Mouse (Mus musculus): Measurements from ENCODE around the gene Cnnm4. TPM values are rescaled to one million over a fixed set of nuclear protein-coding genes. Genes with fewer than 3 reads are reported as not detected.

Cnnm4 gene
- total RNA-seq, 2 experiments from 2014 or later = 3.5 to 4.1 TPM

GRCm38 (mm10) chr1:36512089-36512965 lies 40.9 kb downstream of the Cnnm4 start:
- DNase-seq = peak; percentile 63
- intact Hi-C loops (cut with DNase I) = no loop called here

- intact Hi-C loops (cut with DNase I) = no loop called here
These were observed 41.5 kb downstream of the Cnnm4 start for GRCm38 (mm10) chr1:36512966-36513280.

GRCm38 (mm10) chr1:36513310-36513709 lies 41.9 kb downstream of the Cnnm4 start:
- DNase-seq = peak in 1 of 2 experiments; percentile 19
- intact Hi-C loops (cut with DNase I) = no loop called here

More at GRCm38 (mm10) chr1:36512966-36513280, 41.5 kb downstream of the Cnnm4 start:
- no peak for DNase-seq

GRCm38 (mm10) chr1:36513718-36514117 lies 42.3 kb downstream of the Cnnm4 start:
- DNase-seq = peak; percentile 39 to 59
- intact Hi-C loops (cut with DNase I) = no loop called here

GRCm38 (mm10) chr1:36518259-36518658 lies 46.8 kb downstream of the Cnnm4 start:
- no peak for DNase-seq
- intact Hi-C loops (cut with DNase I) = no loop called here

DNA sequence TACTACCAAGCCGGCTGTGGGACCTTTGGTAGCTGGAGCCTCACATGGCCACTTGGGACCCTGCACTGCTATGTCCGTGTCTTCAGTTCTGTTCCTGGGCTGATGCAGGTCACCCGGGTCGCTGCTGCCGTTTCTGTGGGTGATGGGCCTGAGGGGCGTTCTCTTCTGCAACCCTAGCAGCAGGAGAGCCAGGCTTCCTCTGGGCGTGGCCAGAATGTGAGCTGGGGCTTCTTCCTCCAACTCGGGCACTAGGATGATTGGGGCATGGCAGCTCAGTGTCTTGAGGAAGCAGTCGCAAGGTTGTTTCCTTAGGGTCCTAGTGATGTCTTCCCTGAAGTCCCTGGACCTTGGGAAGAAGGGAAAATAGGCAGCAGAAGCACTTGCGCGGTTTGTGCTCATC lies 48.2 kb downstream of the Cnnm4 start:
- intact Hi-C loops (cut with DNase I) = no loop called here
- no peak for DNase-seq

GRCm38 (mm10) chr1:36522210-36522609 lies 50.8 kb downstream of the Cnnm4 start:
- DNase-seq = no peak
- intact Hi-C loops (cut with DNase I) = no loop called here

GRCm38 (mm10) chr1:36523332-36524013 lies 52.1 kb downstream of the Cnnm4 start:
- intact Hi-C loops (cut with DNase I) = no loop called here
- peak in 1 of 2 experiments; percentile 46 for DNase-seq

DNA sequence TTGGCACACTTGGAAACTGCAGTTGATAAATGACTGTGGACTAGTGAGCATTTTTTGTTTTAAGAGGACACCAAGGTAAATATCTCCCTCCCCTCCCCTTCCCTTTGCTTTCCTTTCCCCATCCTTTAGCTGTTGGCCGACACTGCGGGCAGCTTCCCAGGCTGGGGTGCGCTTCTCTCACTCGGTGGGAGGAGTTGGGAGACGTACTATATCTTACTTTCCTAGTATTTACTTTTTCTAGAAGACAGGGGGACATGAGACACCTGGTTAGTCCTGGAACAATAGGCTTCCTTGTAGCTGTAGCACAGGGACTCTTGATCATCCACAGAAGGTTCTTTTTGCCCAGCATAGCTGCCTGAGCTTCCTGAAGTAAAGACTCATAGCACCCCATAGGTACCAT lies 52.6 kb downstream of the Cnnm4 start:
- intact Hi-C loops (cut with DNase I) = no loop called here
- no peak for DNase-seq

GRCm38 (mm10) chr1:36525774-36526173 lies 54.4 kb downstream of the Cnnm4 start:
- intact Hi-C loops (cut with DNase I) = no loop called here

GRCm38 (mm10) chr1:36526903-36527302 lies 55.5 kb downstream of the Cnnm4 start:
- intact Hi-C loops (cut with DNase I) = no loop called here
- no peak for DNase-seq

More at GRCm38 (mm10) chr1:36525774-36526173, 54.4 kb downstream of the Cnnm4 start:
- DNase-seq = no peak

GRCm38 (mm10) chr1:36528351-36528750 lies 56.9 kb downstream of the Cnnm4 start:
- intact Hi-C loops (cut with DNase I) = no loop called here
- DNase-seq = peak in 1 of 2 experiments; percentile 51

DNA sequence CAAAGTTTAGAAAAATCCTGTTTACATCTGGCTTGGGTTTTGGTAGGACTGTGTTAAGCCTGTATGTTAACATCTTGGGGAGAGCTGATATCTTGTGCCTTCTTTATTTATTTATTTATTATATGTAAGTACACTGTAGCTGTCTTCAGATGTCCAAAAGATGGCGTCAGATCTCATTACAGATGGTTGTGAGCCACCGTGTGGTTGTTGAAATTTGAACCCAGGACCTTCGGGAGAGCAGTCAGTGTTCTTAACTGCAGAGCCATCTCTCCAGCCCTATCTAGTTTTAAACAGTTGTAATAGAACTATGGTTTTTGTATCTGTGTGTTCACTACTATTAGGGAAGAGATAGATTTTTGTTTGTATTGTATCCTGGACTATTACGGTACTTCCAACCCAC lies 57.9 kb downstream of the Cnnm4 start:
- no peak for DNase-seq
- intact Hi-C loops (cut with DNase I) = no loop called here

DNA sequence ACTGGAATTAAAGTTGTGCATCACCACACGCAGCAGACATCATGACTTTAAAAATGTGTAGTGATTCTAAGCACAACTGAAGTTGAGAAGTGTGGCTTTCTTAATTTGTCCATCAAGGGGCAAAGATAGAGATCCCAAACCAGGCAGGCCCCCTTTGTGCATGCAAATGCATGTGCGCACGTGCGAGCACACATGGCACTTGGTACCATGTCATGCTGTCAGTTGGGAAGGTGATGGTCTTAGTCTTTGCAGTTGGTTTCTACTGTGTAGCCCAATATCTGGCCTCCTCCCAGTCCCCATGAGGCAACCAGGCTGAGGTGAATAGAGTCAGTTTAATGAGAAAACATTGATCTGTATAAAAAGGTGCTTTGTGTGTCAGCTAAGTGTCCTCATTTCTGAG lies 58.5 kb downstream of the Cnnm4 start:
- DNase-seq = no peak
- intact Hi-C loops (cut with DNase I) = no loop called here

- intact Hi-C loops (cut with DNase I) = no loop called here
- DNase-seq = no peak
These were observed 59.1 kb downstream of the Cnnm4 start for GRCm38 (mm10) chr1:36530485-36530884.

GRCm38 (mm10) chr1:36530962-36531361 lies 59.5 kb downstream of the Cnnm4 start:
- no peak for DNase-seq
- intact Hi-C loops (cut with DNase I) = no loop called here

DNA sequence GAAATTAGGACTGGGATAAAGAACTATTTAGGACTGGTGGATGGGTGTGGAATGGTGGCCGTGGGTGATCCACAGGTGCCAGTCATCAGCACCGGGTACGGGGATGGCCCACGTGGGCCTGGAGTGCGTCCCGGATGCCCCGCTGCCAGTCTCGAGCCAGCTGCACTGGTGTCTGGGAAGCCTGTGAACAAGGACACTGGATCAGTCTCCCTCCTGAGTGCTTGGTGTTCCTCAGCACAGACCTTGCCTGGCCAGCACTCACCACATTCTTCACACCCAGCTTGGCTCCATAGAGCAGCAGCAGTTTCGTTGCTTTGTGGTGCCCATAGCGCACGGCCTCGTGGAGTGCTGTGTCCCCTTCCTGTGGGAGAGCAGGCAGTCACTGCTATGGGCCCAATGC lies 60.0 kb downstream of the Cnnm4 start:
- intact Hi-C loops (cut with DNase I) = no loop called here
- DNase-seq = no peak

- no peak for DNase-seq
These were observed 62.1 kb downstream of the Cnnm4 start for GRCm38 (mm10) chr1:36533546-36533945.

GRCm38 (mm10) chr1:36534595-36535058 lies 63.2 kb downstream of the Cnnm4 start:
- intact Hi-C loops (cut with DNase I) = no loop called here

More at GRCm38 (mm10) chr1:36533546-36533945, 62.1 kb downstream of the Cnnm4 start:
- intact Hi-C loops (cut with DNase I) = no loop called here

DNA sequence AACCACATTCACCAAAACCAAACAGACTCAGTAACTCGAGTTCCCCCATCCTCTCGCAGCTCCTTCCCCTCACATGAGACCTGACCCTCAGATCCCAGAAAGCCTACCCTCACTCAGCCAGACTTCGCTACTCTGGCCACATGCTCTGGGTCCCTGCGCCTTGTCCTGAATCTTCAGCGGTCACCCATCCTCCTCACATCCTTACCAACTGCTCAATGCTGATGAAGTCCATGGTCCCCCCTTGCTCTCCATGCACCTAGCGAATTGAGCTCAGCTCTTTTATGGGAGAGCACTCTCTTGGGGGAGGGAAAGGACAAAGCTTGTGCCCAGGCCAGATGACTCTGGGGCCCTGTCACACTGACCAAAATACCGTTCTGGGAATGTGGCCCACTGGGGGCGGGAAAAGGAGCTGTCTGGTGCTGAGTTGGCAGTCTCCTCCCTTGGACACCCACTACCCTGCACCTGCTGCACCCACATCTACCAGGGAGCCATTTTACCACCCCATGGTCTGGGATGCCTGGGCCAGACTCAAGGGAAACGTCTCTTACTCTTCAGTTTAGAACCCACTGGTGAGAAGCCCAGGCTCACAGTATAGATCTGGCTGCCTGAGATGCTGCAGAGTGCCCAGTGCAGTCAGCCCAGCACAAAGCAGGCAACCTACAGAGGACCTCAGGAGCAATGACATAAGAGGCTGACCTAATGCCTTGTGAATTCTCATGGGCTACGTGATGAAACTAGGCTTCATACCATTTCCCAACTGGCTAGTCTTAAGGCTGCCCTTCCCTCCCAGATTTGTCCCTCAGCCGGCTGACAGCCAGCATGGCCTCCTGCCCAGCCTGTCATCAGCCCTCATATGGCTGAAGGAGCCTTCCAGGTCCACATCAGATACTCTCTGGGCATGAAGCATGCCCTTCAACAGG lies 64.3 kb downstream of the Cnnm4 start:
- peak; percentile 89 to 91 for DNase-seq
- intact Hi-C loops (cut with DNase I) = no loop called here

More at GRCm38 (mm10) chr1:36534595-36535058, 63.2 kb downstream of the Cnnm4 start:
- peak; percentile 73 to 75 for DNase-seq

- no peak for DNase-seq
- intact Hi-C loops (cut with DNase I) = no loop called here
These were observed 64.9 kb downstream of the Cnnm4 start for GRCm38 (mm10) chr1:36536397-36536728.

Measured in heart, postnatal 10 days (tissue).